Mouse (Mus musculus) urinary bladder, adult 2 months (tissue): ENCODE results near the gene Itga4. TPM values are rescaled to one million over a fixed set of nuclear protein-coding genes. Genes with fewer than 3 reads are reported as not detected.

Source experiments
- DNase-seq: peaks from one replicate; pipeline ENCODE4 v3.0.0; 2022; ENCODE audit warnings: low spot score
- polyA plus RNA-seq: library from polyadenylated mRNA; depleted of rRNA; stranded (reverse); fragments of >200 nt; gene quantifications from 2 replicates; pipeline ENCODE4 v1.2.3, GENCODE M21; 2012

Itga4 gene
- polyA plus RNA-seq, 1 experiment: 4.6 TPM

DNA sequence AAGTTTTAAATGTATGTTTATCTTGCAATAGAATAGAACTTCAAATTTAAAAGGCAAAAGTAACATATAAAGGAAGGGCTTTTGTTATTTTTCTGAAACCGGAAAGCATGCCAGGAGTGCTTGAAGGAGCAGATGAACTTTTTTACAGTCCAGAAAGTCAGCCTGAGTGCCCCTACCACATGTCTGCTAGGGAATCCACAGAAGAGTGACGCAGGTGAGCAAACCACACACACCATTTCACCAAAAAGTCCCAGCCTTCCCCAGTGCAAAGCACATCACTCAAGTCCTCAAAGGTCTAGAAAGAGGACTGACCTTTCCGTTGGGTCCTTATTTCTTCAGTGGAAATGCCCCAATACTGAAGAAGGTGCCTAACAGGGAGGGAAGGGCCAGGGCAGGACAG lies 11.3 kb downstream of the Itga4 start:
- DNase-seq: no peak

DNA sequence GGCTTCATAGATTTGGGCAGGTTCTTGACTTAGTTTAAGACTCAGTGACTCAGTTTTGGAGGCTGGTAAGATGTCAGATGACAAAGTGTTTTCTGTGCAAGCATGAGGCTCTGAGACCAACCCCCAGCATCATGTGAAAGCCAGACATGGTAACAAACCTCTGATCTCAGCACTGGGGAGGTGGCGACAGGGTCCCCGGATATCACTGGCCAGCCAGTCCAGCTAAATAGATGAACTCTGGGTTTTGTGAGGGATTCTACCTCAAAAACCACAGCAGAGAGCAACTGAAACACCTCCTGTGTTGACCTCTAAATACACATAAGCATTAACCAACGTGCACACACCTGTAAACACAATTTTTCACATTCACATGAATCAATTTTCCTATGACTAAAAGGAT lies 12.0 kb downstream of the Itga4 start:
- DNase-seq: no peak

DNA sequence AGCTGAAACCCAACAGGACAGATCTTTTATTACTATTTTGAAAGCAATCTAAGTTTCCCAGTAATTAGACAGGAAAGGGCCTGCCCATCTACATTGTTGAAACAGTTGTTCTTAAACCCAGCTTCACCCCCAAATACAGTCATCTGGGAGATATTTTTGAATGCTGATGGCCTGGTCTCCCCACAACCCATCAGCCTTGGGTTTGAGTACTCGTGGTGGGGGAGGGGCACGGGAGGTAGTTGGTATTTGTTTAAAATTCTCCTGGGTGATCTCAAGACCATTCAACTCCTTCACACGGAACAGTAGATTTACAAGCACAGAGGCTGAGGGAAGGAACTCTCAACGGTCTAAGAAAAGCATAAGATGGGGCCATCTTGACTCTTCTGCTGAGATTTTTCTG lies 13.6 kb downstream of the Itga4 start:
- no peak for DNase-seq

DNA sequence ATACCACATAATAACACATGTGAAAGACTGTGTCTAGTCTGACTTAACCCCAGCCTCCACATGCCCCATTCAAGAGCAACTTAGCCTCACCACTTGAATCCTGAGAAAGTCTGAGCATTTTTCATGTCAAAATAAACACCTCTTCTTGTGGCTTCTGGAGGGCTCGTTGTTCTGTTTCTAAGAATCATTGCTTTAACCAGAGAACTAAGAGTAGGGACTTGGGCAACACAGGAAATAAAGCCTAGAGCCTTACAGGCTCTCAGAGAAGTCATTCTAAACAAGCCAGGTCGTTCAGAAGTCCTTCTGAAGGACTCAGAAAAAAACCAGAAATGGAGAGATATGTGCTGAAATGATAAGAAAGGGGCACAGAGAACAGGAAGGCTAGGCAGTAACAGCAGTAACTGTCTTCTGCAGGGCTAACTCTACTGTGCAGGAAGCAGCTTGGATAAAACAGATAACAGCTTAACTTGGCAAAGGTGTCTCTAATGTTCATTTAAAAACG lies 14.9 kb downstream of the Itga4 start:
- DNase-seq: no peak

DNA sequence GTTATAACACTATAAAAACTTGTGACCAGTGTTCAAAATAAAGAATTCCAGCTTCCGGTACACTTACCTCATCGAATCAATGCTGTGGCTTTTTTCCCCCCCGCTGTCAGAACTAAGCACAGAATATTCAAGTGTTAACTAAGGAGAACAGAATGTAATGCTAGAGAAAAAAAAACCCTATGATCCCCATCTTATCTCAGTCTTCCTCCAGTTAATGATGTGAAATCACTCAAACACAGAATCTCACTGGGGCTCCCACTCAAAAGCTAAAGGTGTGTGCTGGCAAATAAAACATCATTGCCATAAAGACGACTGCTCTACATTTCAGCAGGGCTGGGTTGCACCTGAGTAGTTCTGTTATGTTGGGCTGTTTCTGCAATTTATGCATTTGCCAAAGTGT lies 16.6 kb downstream of the Itga4 start:
- DNase-seq: no peak

DNA sequence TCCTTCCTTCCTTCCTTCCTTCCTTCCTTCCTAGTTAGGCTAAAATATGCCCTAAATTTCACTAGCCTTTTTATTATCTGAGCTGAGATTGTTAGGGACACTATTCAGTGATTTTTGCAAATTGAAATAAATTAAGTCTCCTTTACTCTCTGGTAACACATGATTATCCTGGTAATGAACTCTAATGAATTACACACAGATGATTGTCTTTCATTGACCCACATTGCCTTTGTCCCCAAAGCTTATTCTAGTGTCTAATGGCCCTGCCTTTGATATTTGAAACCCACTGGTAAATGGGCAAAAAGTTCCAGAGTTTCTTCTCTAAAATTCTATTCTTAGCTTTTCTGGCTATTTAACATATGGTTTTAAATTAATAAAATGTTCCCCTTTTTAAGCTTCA lies 23.4 kb downstream of the Itga4 start:
- no peak for DNase-seq

DNA sequence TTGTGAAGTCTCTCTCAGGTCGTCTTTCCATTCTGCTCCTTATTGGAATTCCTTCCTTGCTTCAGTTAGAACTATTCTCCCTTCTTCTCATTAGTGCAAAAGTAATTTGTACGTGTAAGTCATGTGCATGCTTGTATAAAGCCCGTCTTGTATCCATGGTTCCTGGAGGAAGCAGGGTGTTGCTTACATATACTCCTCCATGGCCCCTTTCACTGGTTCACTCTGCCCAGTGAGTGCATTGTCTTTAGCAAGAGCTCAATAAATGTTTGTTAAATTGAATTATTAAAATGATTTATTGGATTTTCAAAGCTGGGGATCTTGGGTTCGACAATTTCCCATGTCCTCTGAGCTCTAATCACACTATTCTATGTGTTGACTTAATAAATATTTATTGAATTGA lies 29.0 kb downstream of the Itga4 start:
- no peak for DNase-seq

DNA sequence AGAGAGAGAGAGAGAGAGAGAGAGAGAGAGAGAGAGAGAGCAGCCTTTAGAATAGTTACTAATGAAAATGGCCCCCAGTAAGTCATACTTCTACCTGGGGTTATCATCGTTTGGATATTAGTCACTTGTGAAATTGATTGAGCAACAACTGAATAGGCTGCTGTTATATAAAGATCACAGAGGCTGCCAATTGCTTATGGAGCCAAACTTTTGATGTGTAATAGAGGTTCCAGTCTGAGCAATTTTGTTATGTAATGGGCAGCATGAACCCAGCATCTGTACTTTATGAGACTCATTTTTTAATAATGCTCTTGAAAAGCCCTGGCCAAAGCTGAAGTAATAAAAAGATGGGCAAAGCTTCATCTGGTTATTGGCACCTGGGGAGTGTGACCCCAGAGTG lies 34.9 kb downstream of the Itga4 start:
- DNase-seq: no peak

DNA sequence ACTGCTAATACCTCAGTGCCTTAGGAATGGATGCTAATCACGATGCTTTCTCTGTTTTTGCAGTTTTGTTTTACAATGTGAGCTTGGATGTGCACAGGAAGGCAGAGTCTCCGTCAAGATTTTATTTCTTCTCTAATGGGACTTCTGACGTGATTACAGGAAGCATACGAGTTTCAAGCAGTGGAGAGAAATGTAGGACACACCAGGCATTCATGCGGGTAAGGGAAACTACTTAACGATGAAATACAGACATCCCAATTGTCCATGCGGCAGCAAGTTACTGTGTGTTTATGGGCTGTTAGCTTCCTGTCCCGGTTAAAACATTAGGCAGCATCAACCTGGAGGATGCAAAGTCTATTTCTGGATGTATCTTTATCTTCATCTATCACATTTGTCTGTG lies 36.7 kb downstream of the Itga4 start:
- no peak for DNase-seq

DNA sequence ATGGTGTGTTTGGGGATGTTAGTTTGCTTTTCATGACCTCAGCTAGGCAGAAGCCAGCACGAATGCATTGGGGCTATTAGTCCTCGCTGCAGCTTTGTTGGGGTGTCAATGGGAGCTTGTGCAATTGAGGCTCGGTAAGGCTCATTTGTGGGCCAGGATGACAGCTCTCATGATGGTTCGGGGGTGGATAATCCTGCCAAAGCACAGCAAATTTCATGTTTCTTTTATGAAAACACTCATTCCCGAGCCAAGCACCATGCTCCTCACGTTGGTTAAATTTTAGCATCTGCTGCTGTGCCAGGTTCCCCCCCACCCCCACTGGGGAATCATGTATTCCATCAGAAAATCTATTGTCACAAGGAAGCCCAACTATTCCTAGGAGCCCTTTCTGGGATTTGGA lies 37.2 kb downstream of the Itga4 start:
- DNase-seq: no peak

DNA sequence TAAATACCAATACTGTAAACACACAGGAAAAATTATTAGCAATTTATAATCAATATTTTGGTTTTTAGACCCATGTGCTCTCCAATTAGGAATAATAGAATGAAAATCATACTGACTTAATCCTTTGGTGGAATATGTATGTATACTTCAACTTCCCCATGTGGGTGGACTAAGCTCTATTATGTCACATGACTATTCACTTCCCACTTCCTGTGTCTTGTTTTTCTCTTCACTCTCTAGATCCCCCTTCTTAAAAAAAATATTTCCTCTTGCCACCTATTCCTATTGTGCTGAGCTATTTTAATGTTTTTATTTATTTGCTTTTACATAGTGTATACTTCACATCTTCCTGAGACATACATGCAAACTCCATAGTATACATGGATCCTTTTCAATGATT lies 47.2 kb downstream of the Itga4 start:
- no peak for DNase-seq

DNA sequence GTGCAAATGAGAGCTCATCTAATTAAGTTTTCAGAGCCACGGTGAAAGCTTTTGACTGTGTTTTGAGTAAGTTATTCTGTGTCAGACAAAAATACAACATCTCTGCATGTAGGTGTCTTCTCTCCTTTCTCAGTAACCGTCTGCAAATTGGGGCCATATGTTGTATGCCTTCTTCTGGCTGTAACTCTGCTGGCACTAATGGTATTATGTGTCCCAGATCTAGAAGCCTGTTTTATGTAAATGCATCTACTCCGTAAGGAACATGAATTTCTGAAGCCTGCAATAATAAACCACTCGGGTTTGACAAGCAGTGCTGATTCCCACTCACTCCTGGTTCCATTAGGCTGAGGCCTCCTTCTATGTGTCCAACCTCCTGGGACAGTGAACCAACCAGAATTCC lies 52.3 kb downstream of the Itga4 start:
- no peak for DNase-seq

DNA sequence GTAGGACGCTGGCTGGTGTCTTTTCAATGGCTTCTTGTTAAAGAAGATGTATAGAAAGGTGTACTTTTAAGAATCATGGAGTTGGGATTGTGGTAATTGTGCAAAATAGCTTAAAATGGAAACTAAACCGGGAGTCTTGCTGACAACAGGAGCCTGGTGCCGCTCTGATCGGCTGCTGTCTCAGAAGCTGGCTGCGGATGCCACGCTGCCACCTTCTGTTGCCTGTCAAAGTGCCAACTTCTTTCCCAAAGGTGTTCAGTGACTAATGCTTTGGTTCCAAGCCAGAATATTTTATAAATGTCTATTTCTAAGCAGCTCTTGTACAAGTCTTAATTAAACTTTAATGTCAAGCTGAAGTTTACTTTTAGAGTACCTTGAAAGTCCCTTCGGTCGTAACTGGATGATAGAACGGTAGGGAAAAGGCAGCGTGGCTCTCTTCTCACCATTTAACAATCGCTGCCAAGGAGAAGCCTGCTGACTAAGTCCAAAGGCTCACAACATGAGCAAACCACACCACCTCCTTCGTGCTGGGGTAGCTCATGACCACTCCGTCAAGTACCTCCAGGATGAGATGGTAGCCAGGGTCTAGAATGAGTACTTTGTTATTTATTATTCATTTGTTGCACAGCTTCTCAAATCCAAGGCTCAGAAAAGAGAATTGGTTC lies 54.4 kb downstream of the Itga4 start:
- DNase-seq: no peak

DNA sequence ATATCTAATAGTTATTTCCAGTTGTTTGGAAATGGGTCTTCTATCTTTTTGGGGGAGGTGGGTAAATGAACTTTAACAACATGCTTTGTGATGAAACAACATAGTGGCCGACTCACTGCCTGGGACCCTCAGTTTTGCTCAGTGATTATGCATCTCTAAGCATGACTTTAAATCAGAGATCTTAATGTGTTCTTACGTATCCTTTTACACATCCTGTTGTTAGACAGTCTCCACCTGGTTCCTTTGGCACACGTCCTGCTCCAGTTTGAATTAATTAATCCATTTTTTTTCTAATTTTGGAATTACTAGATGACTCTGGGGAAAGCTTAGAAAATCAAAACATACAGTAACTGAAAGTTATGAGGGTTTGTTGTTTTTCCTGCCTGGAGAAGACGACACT lies 57.3 kb downstream of the Itga4 start:
- DNase-seq: no peak

DNA sequence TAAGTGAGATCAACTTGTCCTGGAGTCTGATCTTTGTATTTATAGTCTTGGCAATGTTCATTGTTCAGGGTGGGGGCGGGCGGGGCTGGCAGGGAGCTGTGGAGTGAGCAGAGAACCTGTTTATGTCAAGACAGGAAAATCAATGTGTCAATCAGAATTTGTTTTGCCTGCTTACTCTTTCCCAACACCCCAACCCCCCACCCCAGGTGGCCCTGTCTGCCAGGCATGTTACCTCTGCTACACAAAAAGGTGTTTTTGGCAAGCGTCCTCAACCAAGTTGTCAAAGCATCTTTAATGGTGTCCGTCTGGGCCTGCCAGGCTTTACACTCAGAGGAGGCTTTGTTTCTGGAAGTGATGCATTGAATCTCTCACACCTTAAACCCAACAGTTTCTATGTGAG lies 59.9 kb downstream of the Itga4 start:
- no peak for DNase-seq

DNA sequence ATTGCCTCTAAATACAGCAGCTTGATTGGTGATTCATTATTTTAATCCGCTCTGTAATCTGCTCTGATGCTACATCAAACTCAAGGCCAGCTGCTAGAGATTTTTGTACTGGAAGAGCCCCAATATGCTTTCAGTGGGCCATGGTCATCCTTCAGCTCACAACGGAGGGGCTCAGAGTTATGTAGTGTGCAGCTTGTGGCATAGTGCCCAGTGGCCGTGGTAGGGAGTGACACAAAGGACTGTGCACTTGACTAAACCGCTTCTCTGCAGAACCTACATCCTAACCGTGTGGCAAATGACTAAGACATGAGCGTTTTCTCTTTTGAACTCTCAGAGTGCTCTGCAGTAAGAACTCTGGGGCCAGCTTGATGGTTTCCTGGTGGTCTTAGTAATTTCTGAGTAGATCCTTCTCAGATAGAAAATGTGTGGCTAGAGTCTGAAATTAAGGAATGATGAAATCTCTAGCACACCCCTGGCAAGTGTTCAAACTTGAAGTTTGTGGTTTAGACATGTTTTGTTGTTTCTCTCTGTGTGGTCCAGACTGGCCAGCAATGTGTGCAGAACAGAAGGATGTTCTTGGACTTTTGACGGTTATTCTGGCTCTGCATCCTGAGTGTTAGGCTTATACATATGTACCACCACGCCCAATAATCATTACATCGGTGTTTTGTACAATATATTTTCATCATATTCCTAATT lies 61.1 kb downstream of the Itga4 start:
- no peak for DNase-seq

DNA sequence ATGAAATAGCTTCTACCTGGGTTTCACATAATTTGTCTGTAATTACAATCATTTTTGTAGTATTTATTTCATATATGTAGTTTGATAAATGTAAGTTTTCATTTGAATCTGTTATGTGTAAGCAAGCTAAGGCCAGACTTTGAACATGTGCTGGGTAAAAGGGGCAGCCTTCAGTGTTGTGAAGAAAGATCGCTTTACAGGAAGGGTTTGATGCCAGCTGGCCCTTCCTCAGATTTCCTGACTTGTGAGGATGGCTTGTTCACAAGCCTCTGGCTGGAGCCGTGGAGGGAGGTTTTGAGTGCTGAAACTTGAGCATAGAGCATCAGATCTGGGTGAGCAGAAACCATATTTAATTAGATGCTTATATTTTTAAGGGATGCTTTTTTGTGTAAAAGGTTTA lies 72.9 kb downstream of the Itga4 start:
- no peak for DNase-seq

DNA sequence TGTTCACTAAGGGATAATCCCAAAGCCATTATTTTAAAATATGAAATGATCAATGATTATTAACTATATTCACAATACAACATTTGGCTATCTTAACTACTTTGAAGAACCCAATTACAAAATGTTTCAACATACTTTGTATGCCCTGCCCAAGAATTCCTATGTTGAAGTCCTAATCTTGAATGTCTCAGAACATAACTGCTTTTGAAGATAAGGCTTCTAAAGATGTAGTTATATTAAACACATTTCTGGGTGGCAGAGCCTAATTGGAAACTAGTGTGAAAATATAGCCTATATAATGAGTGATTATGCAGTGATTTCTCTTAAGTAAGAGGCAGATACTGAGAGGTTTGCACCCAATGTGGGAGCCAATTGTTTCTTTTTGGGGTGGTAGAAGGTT lies 79.4 kb downstream of the Itga4 start:
- no peak for DNase-seq

DNA sequence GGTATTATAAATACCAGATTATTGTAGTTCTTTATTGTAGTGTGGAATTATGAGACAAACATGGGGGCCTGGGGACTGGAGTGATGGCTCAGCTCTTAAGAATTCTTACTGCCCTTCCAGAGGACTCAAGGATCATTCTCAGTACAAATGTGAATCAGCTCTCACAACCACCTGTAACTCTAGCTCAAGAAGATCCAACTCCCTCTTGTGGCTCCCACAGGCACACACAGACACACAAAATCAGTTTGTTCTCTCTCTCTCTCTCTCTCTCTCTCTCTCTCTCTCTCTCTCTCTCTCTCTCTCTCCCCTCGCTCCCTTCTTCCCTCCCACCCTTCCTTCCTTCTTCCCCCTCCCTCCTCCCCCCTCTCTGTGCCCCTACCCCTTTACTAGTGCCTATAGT lies 80.9 kb downstream of the Itga4 start:
- DNase-seq: no peak

DNA sequence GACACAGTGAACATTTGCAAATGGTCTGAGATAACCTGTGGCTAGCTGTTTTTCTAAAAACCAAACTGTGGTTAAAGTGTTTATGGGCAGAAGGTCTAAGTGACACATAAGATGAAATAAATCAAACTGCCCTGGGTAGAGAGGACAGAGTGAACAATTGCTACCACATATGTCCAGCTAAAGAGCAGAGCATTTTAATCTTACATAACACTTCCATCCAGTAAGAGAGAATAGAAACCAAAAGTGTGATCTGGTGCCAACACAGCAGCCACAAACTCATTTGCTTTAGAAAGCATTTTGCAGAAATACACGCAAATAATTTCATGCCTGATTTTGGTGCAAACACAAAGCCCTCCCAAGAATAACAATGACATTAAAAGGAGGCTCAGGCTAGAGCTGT lies 83.8 kb downstream of the Itga4 start:
- DNase-seq: no peak

DNA sequence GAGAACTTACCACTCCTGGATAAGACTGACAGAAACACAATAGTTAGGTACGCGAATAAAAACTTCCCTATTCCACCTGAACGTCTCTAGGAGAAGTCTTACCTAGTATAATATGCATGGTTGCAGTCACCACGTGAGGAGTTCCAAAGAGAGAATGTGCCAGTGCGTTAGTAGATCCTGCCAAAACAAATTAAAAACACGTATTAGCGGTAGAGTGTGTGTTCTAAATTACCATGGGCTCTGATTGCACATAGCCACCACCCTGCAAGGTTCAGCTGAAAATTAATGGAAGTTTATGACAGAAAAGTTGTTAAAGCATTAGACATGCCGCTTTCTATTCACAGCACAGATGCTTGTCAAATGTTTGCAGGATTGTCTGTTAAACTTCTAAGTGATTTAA lies 87.9 kb downstream of the Itga4 start:
- DNase-seq: no peak

DNA sequence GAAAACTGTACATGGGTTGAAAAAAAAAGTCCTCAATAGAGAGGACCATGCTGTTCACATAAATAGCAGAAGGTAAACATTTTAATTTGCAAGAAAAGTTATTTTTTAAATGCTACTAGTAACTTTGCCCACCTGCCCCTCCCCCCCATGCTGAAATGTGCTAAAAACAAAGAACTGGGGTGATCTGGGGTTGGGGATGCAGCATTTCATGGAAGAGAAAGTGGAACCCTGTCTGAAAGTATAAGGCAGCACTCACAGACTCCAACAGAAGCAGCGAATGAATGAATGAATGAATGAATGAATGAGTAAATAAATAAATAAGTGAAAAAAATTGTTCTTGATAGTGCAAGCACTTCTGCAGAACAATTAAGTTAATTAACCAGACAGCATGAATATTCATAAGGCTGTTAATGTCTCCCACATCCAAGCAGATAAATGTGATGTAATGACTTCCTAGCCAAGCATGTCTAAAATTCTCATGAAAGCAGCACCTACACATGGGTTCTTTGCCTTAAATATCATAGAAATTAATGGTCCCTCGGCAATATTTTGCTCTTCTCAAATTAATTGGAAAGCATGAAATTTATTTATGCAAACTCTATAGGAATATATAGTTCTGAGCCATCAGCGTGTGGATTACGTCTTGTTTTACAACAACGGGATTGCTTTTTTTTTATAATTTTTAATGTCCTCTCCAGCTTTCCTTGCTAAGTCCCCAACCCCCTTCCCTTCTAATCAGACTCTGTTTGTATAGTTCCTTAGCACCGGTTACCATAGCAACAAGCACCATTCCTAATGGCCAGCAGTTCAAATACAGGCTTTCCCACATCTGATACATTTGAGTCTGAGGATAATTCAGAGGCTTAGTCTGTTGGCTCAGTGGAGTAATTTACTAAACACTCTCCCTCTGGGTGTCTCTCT lies 96.2 kb downstream of the Itga4 start:
- no peak for DNase-seq
